Mouse (Mus musculus) embryonic facial prominence, embryonic 13.5 days (tissue): ENCODE measurements around the gene Hbs1l. TPM values are rescaled to one million over a fixed set of nuclear protein-coding genes. Genes with fewer than 3 reads are reported as not detected.

ENCODE experiments used
- ATAC-seq: fragments of 200-750 bp; cut with Nextera tagmentation; 2 replicates; pipeline ENCODE4 v1.8.0; 2017; ENCODE audit warnings: low read depth; ENCODE audit not compliant: insufficient number of reproducible peaks, insufficient read depth, low FRiP score, low TSS enrichment
- H3K27ac ChIP-seq: fragments of 300-500 bp; sonication (generic); 2 replicates; pipeline ENCODE4 v1.5.1; 2015; ENCODE audit warnings: moderate library complexity, mild to moderate bottlenecking, inconsistent platforms
- H3K27me3 ChIP-seq: fragments of 300-500 bp; sonication (generic); 2 replicates; pipeline ENCODE4 v1.6.1; 2015; ENCODE audit warnings: mild to moderate bottlenecking, inconsistent platforms
- H3K36me3 ChIP-seq: fragments of 300-500 bp; sonication (generic); 2 replicates; pipeline ENCODE4 v1.6.1; 2015; ENCODE audit warnings: mild to moderate bottlenecking, inconsistent platforms
- H3K4me1 ChIP-seq: fragments of 300-500 bp; sonication (generic); 2 replicates; pipeline ENCODE4 v1.6.1; 2015; ENCODE audit warnings: inconsistent platforms
- H3K4me2 ChIP-seq: fragments of 300-500 bp; sonication (generic); 2 replicates; pipeline ENCODE4 v1.6.1; 2015; ENCODE audit warnings: moderate library complexity, mild to moderate bottlenecking, inconsistent platforms
- H3K4me3 ChIP-seq: fragments of 300-500 bp; sonication (generic); 2 replicates; pipeline ENCODE4 v1.5.1; 2015; ENCODE audit warnings: mild to moderate bottlenecking, inconsistent platforms
- H3K9ac ChIP-seq: fragments of 300-500 bp; sonication (generic); 2 replicates; pipeline ENCODE4 v1.6.1; 2015; ENCODE audit warnings: mild to moderate bottlenecking, inconsistent platforms
- H3K9me3 ChIP-seq: fragments of 300-500 bp; sonication (generic); 2 replicates; pipeline ENCODE4 v1.6.1; 2016; ENCODE audit warnings: inconsistent platforms
- WGBS: fragments of 180-500 bp; shearing (Covaris S2); methylation state at CpG from one replicate; pipeline ENCODE4 v1.1.7; 2015; ENCODE audit warnings: mixed read lengths; 5-methylcytosine and 5-hydroxymethylcytosine counted together
- polyA plus RNA-seq: library from polyadenylated mRNA; unstranded; fragments of >200 nt; fragmentation: Nextera tagmentation; extraction: Ambion mirVana; gene quantifications from 2 replicates; pipeline ENCODE4 v1.2.1, GENCODE M21; 2015

The Hbs1l gene
- polyA plus RNA-seq, 1 experiment from 2014 or later, result 88.0 TPM

DNA sequence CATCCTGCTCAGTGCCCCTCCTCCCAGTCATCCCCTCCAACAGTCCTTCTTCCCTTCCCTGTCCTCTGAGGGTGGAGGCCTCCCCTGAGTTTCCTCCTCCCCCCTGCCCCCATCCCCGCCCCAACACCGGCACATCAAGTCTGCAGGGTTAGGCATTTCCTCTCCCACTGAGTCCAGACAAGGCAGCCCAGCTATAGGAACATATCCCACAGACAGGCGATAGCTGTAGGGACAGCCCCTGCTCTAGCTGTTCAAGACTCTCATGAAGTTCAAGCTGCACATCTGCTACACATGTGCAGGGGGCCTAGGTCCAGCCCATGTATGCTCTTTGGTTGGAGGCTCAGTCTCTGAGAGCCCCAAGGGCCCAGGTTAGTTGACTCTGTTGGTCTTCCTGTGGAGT is 70.7 kb downstream of the Hbs1l start:
- no peaks in the 10 kb centered on the region for H3K9me3 ChIP-seq
- 65% methylated on average over 3 of the region's 3 CpGs for WGBS

DNA sequence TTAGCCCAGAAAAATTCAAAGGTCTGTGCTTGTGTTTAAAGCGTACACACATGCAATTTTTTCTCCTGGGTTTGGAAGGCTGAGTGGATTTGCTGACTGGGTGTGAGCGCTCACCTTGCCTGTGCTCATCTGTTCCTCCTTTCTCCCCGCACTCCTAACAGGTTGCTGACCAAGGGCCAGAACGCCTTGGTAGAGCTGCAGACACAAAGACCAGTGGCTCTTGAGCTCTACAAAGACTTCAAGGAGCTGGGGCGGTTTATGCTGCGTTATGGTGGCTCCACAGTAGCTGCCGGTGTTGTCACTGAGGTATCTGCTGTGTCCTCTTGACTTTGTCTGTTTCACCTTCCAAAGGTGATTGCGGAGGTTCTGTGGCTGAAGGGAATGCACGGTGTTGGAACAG is 71.7 kb downstream of the Hbs1l start:
- no peaks in the 10 kb centered on the region for H3K27me3 ChIP-seq
- no peak overlapping the region for H3K4me3 ChIP-seq
- H3K27ac ChIP-seq, result no peak overlapping the region
- H3K4me2 ChIP-seq, result no peak overlapping the region
- H3K9me3 ChIP-seq, result no peaks in the 10 kb centered on the region
- no peaks in the 10 kb centered on the region for H3K4me1 ChIP-seq
- peaks cover 52% of the 10 kb centered on the region for H3K36me3 ChIP-seq
- H3K9ac ChIP-seq, result no peak overlapping the region
- 92% methylated on average over 9 of the region's 9 CpGs for WGBS
- no peak for ATAC-seq

More for the DNA sequence above, 70.7 kb downstream of the Hbs1l start:
- peaks cover 61% of the 10 kb centered on the region for H3K36me3 ChIP-seq
- H3K4me1 ChIP-seq, result no peaks in the 10 kb centered on the region
- H3K27ac ChIP-seq, result no peak overlapping the region
- H3K4me2 ChIP-seq, result no peak overlapping the region
- no peak for ATAC-seq
- H3K27me3 ChIP-seq, result no peaks in the 10 kb centered on the region
- no peak overlapping the region for H3K4me3 ChIP-seq
- no peak overlapping the region for H3K9ac ChIP-seq

GRCm38 (mm10) chr10:21369586-21369985 is 73.8 kb downstream of the Hbs1l start:
- WGBS, result 77% methylated on average over 2 of the region's 2 CpGs
- no peak for ATAC-seq
- no peak overlapping the region for H3K27ac ChIP-seq
- H3K27me3 ChIP-seq, result no peaks in the 10 kb centered on the region
- H3K4me3 ChIP-seq, result no peak overlapping the region
- no peak overlapping the region for H3K9ac ChIP-seq
- H3K9me3 ChIP-seq, result no peaks in the 10 kb centered on the region
- peaks cover 46% of the 10 kb centered on the region for H3K36me3 ChIP-seq
- no peak overlapping the region for H3K4me2 ChIP-seq
- no peaks in the 10 kb centered on the region for H3K4me1 ChIP-seq

DNA sequence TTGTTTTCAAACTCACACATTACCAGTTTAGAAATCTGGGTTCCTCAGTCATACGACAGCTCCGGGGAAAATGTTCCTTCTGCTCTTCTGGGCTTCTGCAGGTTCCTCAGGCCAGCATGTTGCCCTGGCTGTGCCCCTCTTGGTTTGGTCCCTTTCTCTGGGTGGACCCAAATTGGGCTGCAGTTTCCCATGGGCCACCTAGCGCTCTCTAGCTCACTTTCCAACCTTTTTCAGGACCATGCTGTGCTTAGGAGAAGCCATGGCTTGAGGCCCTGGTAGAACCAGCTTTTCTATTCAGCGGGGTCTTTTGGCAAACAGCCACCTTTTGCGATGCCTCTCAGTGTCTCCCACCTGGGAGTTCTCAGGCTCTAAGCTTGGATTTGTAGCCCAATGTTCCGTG is 76.5 kb downstream of the Hbs1l start:
- Histone ChIP-seq H3K36me3 (peaks cover 27% of the 10 kb centered on the region), H3K4me1 (no peaks in the 10 kb centered on the region), H3K9me3 (no peaks in the 10 kb centered on the region), H3K9ac (no peak overlapping the region), H3K4me2 (no peak overlapping the region), H3K4me3 (no peak overlapping the region), H3K27ac (no peak overlapping the region), H3K27me3 (no peaks in the 10 kb centered on the region)
- no peak for ATAC-seq
- 92% methylated on average over 6 of the region's 6 CpGs for WGBS

- no peak within 1 kb of the TSS for H3K27ac ChIP-seq
- no peak within 1 kb of the TSS for H3K4me3 ChIP-seq
- H3K4me1 ChIP-seq, result no peaks in the 10 kb centered on the region
- no peak within 1 kb of the TSS for H3K4me2 ChIP-seq
- no peaks in the 10 kb centered on the region for H3K36me3 ChIP-seq
- H3K27me3 ChIP-seq, result peaks cover 11% of the 10 kb centered on the region
- H3K9ac ChIP-seq, result no peak within 1 kb of the TSS
- 79% methylated on average over 13 of the region's 13 CpGs for WGBS
- H3K9me3 ChIP-seq, result no peaks in the 10 kb centered on the region
- ATAC-seq, result no peak
Measured at GRCm38 (mm10) chr10:21376682-21377473, 81.1 kb downstream of the Hbs1l start, which contains the start of gene Aldh8a1. Aldh8a1 (plus strand) TSS chr10:21377291.

- WGBS, result 64% methylated on average over 9 of the region's 9 CpGs
- no peaks in the 10 kb centered on the region for H3K9me3 ChIP-seq
- H3K4me3 ChIP-seq, result no peak overlapping the region
- no peak overlapping the region for H3K9ac ChIP-seq
- no peaks in the 10 kb centered on the region for H3K4me1 ChIP-seq
- H3K27ac ChIP-seq, result no peak overlapping the region
- no peak overlapping the region for H3K4me2 ChIP-seq
- no peaks in the 10 kb centered on the region for H3K36me3 ChIP-seq
- no peak for ATAC-seq
- peaks cover 14% of the 10 kb centered on the region for H3K27me3 ChIP-seq
Measured at GRCm38 (mm10) chr10:21378196-21378944, 82.6 kb downstream of the Hbs1l start.

DNA sequence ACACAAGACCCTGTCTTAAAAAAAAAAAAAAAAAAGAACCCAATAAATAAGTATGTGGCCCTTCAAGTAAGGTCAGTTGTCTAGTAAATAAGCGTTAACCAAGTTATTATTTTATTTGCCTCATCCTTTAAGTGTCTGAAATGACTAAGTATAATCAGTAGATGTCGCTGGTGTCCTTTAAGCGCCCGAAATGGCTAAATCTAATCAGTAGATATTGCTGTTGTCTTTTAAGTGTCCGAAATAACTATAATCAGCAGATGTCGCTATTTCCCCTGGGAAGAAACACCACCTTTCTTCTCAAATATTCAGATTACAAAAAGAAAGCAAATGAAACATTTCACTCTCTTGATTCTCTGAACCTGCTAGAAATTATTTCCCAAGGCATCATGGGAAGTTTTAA is 87.1 kb downstream of the Hbs1l start:
- H3K9me3 ChIP-seq, result no peaks in the 10 kb centered on the region
- no peaks in the 10 kb centered on the region for H3K4me1 ChIP-seq
- H3K27ac ChIP-seq, result no peak overlapping the region
- H3K36me3 ChIP-seq, result no peaks in the 10 kb centered on the region
- peaks cover 14% of the 10 kb centered on the region for H3K27me3 ChIP-seq
- H3K4me3 ChIP-seq, result no peak overlapping the region
- ATAC-seq, result no peak
- WGBS, result 30% methylated on average over 6 of the region's 6 CpGs
- no peak overlapping the region for H3K4me2 ChIP-seq
- H3K9ac ChIP-seq, result no peak overlapping the region

DNA sequence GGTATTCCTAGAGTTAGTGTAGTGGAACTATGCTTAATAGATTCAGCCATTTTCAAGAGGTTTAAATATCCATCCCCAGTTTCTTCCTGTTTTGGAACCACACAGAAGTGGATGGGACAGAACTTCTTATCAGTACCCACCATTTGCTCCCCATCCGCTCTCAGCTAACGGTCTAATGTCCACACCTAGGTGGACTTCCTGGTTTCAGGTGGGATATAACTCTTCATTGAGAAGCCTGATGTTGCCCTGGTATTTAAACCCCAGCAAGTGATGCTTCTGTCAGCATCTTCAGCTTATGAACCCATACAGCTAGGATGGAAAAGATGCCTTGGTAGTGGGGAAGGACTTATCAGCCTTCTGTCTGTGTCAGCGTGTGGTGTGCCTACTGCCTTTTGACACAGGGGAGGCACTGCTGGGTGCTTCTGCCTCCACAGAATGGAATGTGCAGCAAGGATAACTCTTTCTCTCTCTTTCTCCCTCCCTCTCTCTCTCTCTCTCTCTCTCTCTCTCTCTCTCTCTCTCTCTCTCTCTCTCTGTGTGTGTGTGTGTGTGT is 89.4 kb downstream of the Hbs1l start:
- H3K36me3 ChIP-seq, result no peaks in the 10 kb centered on the region
- H3K9me3 ChIP-seq, result no peaks in the 10 kb centered on the region
- ATAC-seq, result no peak
- no peak overlapping the region for H3K27ac ChIP-seq
- no peak overlapping the region for H3K4me2 ChIP-seq
- no peaks in the 10 kb centered on the region for H3K4me1 ChIP-seq
- H3K4me3 ChIP-seq, result no peak overlapping the region
- H3K27me3 ChIP-seq, result peaks cover 12% of the 10 kb centered on the region
- no peak overlapping the region for H3K9ac ChIP-seq
- WGBS, result 81% methylated on average over 3 of the region's 3 CpGs

DNA sequence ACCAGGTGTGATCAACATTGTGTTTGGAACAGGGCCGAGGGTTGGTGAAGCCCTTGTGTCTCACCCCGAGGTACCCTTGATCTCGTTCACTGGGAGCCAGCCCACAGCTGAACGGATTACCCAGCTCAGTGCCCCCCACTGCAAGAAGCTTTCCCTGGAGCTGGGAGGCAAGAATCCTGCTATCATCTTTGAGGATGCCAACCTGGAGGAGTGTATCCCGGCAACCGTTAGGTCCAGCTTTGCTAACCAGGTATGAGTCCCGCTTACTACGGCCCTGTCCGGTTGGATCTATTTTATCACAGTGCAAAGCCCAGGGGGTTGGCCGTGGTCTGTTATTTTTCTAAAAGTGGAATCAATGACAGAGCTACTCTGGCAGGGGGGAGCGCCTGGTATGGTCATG is 93.3 kb downstream of the Hbs1l start:
- ATAC-seq, result no peak
- no peak overlapping the region for H3K27ac ChIP-seq
- H3K4me2 ChIP-seq, result no peak overlapping the region
- H3K9ac ChIP-seq, result no peak overlapping the region
- 94% methylated on average over 11 of the region's 11 CpGs for WGBS
- no peaks in the 10 kb centered on the region for H3K27me3 ChIP-seq
- no peak overlapping the region for H3K4me3 ChIP-seq
- no peaks in the 10 kb centered on the region for H3K9me3 ChIP-seq
- no peaks in the 10 kb centered on the region for H3K36me3 ChIP-seq
- no peaks in the 10 kb centered on the region for H3K4me1 ChIP-seq

- Histone ChIP-seq H3K9me3 (no peaks in the 10 kb centered on the region), H3K9ac (no peak overlapping the region), H3K27ac (no peak overlapping the region), H3K4me3 (no peak overlapping the region), H3K4me1 (no peaks in the 10 kb centered on the region), H3K27me3 (no peaks in the 10 kb centered on the region), H3K4me2 (no peak overlapping the region), H3K36me3 (no peaks in the 10 kb centered on the region)
- ATAC-seq, result no peak
- WGBS, result 81% methylated on average over 4 of the region's 4 CpGs
Measured at GRCm38 (mm10) chr10:21390440-21390839, 94.7 kb downstream of the Hbs1l start.

- 45% methylated on average over 4 of the region's 4 CpGs for WGBS
- Histone ChIP-seq H3K4me1 (no peaks in the 10 kb centered on the region), H3K9ac (no peak overlapping the region), H3K27ac (no peak overlapping the region), H3K4me3 (no peak overlapping the region), H3K9me3 (no peaks in the 10 kb centered on the region), H3K27me3 (no peaks in the 10 kb centered on the region), H3K36me3 (no peaks in the 10 kb centered on the region), H3K4me2 (no peak overlapping the region)
- no peak for ATAC-seq
Measured at GRCm38 (mm10) chr10:21391286-21391685, 95.5 kb downstream of the Hbs1l start.

GRCm38 (mm10) chr10:21393390-21393789 is 97.6 kb downstream of the Hbs1l start:
- Histone ChIP-seq H3K4me1 (no peaks in the 10 kb centered on the region), H3K9ac (no peak overlapping the region), H3K36me3 (no peaks in the 10 kb centered on the region), H3K27ac (no peak overlapping the region), H3K27me3 (no peaks in the 10 kb centered on the region), H3K4me3 (no peak overlapping the region), H3K9me3 (no peaks in the 10 kb centered on the region), H3K4me2 (no peak overlapping the region)
- ATAC-seq, result no peak
- 86% methylated on average over 2 of the region's 2 CpGs for WGBS
